Mouse (Mus musculus) splenic B cell, adult 2 months (primary cell): Measurements from ENCODE around the gene Arhgef3.

ENCODE experiments used
- DNase-seq: peaks from one replicate; pipeline ENCODE4 v3.0.0-alpha.2; 2011; ENCODE audit warnings: low read depth, low spot score
- H3K27me3 ChIP-seq: 2 replicates; pipeline ENCODE4 v1.6.1; 2012; ENCODE audit warnings: mild to moderate bottlenecking, low read length, moderate library complexity, mixed read lengths; ENCODE audit not compliant: control insufficient read depth, poor library complexity, insufficient read depth, severe bottlenecking
- H3K36me3 ChIP-seq: 2 replicates; pipeline ENCODE4 v1.6.1; 2012; ENCODE audit warnings: mild to moderate bottlenecking, low read length, moderate library complexity, mixed read lengths; ENCODE audit not compliant: control insufficient read depth, poor library complexity, insufficient read depth, severe bottlenecking

Gene Arhgef3

GRCm38 (mm10) chr14:27355937-27356336 is 241.2 kb downstream of the Arhgef3 start:
- H3K36me3 ChIP-seq, result peaks cover 8% of the 10 kb centered on the region; the same call in 1 of the 2 replicates
- no peak for DNase-seq
- no peaks in the 10 kb centered on the region for H3K27me3 ChIP-seq

- peak; percentile 38 for DNase-seq
These were observed 242.4 kb downstream of the Arhgef3 start for GRCm38 (mm10) chr14:27357139-27357538.

GRCm38 (mm10) chr14:27358202-27358601 is 243.5 kb downstream of the Arhgef3 start:
- H3K27me3 ChIP-seq, result no peaks in the 10 kb centered on the region
- H3K36me3 ChIP-seq, result peaks cover 13% of the 10 kb centered on the region
- DNase-seq, result no peak

More at GRCm38 (mm10) chr14:27357139-27357538, 242.4 kb downstream of the Arhgef3 start:
- peaks cover 9% of the 10 kb centered on the region; the same call in 1 of the 2 replicates for H3K36me3 ChIP-seq
- H3K27me3 ChIP-seq, result no peaks in the 10 kb centered on the region

- Histone ChIP-seq H3K36me3 (peaks cover 13% of the 10 kb centered on the region), H3K27me3 (no peaks in the 10 kb centered on the region)
- DNase-seq, result no peak
These were observed 246.2 kb downstream of the Arhgef3 start for GRCm38 (mm10) chr14:27360849-27361248.

GRCm38 (mm10) chr14:27361514-27361913 is 246.8 kb downstream of the Arhgef3 start:
- Histone ChIP-seq H3K27me3 (no peaks in the 10 kb centered on the region), H3K36me3 (peaks cover 13% of the 10 kb centered on the region)
- no peak for DNase-seq

- H3K27me3 ChIP-seq, result no peaks in the 10 kb centered on the region
- DNase-seq, result peak; percentile 60
- H3K36me3 ChIP-seq, result peaks cover 14% of the 10 kb centered on the region
These were observed 250.1 kb downstream of the Arhgef3 start for GRCm38 (mm10) chr14:27364668-27365257.

GRCm38 (mm10) chr14:27367117-27367711 is 252.5 kb downstream of the Arhgef3 start:
- DNase-seq, result no peak
- Histone ChIP-seq H3K36me3 (peaks cover 12% of the 10 kb centered on the region), H3K27me3 (no peaks in the 10 kb centered on the region)

GRCm38 (mm10) chr14:27368619-27369018 is 253.9 kb downstream of the Arhgef3 start:
- Histone ChIP-seq H3K36me3 (peaks cover 5% of the 10 kb centered on the region; the same call in 1 of the 2 replicates), H3K27me3 (no peaks in the 10 kb centered on the region)
- DNase-seq, result no peak

- DNase-seq, result no peak
- Histone ChIP-seq H3K36me3 (peaks cover 3% of the 10 kb centered on the region; the same call in 1 of the 2 replicates), H3K27me3 (no peaks in the 10 kb centered on the region)
These were observed 254.8 kb downstream of the Arhgef3 start for GRCm38 (mm10) chr14:27369503-27369902.

GRCm38 (mm10) chr14:27371669-27372076 is 257.0 kb downstream of the Arhgef3 start:
- Histone ChIP-seq H3K36me3 (peaks cover 3% of the 10 kb centered on the region; the same call in 1 of the 2 replicates), H3K27me3 (no peaks in the 10 kb centered on the region)
- DNase-seq, result no peak

GRCm38 (mm10) chr14:27373498-27373897 is 258.8 kb downstream of the Arhgef3 start:
- H3K27me3 ChIP-seq, result no peaks in the 10 kb centered on the region
- peaks cover 1% of the 10 kb centered on the region; the same call in 1 of the 2 replicates for H3K36me3 ChIP-seq
- DNase-seq, result no peak

GRCm38 (mm10) chr14:27376115-27376648 is 261.5 kb downstream of the Arhgef3 start:
- Histone ChIP-seq H3K36me3 (no peaks in the 10 kb centered on the region; the same call in 1 of the 2 replicates), H3K27me3 (no peaks in the 10 kb centered on the region)
- peak; percentile 62 for DNase-seq

GRCm38 (mm10) chr14:27378669-27379068 is 264.0 kb downstream of the Arhgef3 start:
- DNase-seq, result no peak
- no peaks in the 10 kb centered on the region for H3K27me3 ChIP-seq
- no peaks in the 10 kb centered on the region; the same call in 1 of the 2 replicates for H3K36me3 ChIP-seq

GRCm38 (mm10) chr14:27379404-27379803 is 264.7 kb downstream of the Arhgef3 start:
- H3K27me3 ChIP-seq, result no peaks in the 10 kb centered on the region
- DNase-seq, result peak; percentile 33
- peaks cover 2% of the 10 kb centered on the region; the same call in 1 of the 2 replicates for H3K36me3 ChIP-seq

- DNase-seq, result no peak
- Histone ChIP-seq H3K27me3 (no peaks in the 10 kb centered on the region), H3K36me3 (peaks cover 8% of the 10 kb centered on the region; the same call in 1 of the 2 replicates)
These were observed 266.8 kb downstream of the Arhgef3 start for GRCm38 (mm10) chr14:27381459-27381858.
